Mouse (Mus musculus): ENCODE measurements around the gene Ralgapa2.

The Ralgapa2 gene

DNA sequence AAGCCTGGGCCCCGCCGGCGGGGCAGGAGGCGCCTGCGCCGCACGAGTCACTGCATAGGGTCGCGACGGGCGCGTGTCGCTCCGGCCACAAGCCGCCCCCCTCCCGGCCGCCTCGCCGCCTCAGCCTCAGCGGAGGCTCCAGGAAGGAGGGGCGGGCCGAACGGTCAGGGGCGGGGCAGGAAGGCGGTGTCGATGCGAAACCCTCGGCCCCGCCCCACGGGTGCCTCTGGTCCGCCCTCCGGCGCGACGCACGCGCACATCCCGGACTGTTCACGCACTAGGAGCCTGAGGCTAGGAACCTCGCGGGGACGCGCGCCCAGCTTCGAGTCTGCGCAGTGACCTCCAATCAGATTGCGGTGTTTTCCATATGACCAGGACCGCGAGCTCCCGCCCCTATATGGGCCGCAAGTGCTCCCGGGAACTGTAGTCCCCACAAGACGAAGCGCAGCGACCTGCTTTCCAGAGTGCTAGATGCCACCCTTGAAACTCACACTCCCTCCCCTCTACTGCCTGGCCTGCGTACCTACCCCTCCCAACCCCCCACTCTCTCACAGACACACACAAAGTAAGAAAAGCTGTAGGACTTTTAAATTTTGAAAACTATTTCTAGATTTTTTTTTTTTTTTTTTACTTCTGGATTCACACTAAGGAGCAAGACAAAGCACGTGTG is at the start of gene Ralgapa2:
Ralgapa2 (minus strand) TSS at position 434 of the 670 bp plus-strand sequence.
- DNase-seq: peak; percentile 99 to 100

DNA sequence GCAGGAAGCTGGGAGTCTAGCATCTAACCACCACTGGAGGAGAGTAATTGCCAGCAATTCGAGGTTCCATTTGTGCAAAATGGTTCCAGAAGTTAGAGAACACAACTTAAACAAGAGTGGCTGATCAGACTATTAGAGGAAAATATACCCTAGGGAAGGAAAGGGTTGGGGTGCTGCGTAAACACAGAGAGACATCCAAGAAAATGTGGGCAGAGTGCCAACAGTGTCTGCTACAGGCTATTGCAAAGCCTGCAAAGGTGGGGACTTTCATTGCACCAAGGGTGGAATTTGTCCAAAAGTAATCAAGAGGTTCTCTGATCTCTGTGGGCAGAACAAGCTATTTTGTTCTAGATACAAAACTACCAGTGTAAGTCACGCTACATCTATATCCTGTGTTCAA is 49.4 kb upstream of the Ralgapa2 start:
- DNase-seq: peak in 1 of 2 experiments; percentile 22

DNA sequence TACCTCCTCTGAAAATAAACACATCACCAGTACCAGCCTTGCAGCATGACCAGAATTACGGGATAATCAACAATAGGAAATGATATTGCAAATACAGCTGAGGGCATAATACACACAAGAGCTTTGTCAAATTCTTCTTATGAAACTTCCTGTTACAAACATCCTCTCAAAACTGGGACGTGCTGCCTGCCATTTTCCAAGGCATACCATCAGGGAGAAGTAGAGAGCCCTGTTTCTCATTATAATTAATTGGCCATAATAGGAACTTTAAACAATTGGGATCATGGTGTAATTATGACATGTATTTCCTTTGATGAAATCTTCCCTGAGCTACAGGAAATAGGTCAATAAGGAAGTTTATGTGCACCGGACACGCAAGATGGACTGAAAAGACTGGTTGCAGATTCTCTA is 48.5 kb upstream of the Ralgapa2 start:
- DNase-seq: no peak

DNA sequence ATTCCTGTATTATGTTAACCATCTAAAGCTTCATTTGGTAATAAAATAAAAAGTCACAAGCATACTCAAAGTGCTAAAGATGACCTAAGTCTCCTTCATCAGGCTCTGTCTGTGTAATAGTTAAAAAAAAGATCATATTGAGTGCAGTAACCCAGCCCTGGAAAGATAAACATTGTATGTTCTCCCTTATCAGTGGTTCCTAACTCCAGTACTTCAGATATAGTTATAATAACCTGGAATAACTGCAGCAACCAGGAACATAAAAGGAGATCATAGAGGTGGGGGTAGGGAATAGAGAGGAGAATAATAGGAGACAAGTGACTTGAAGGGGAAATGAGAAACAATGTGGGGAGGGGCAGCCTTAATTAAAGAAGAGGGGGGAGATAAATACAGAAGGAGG is 44.0 kb upstream of the Ralgapa2 start:
- no peak for DNase-seq

DNA sequence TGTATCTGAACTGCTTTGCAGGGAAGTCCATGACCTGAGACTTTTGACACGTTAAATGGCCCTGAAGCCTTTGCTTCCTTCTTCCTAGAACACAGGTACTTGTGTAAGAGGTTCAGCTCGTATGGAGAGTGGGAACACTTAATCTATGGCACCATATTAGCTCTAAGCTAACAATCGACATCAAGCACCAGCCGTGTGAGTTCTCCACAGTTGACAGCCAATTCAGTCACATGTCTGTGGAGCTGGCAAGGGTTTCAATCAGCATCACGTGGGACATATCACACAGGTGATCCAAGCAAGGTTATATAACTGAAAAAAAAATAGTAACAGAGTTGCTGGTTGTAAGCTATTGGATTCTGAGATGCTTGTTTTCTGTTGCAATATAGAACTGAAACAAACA is 43.2 kb upstream of the Ralgapa2 start:
- peak in 1 of 2 experiments; percentile 21 for DNase-seq

DNA sequence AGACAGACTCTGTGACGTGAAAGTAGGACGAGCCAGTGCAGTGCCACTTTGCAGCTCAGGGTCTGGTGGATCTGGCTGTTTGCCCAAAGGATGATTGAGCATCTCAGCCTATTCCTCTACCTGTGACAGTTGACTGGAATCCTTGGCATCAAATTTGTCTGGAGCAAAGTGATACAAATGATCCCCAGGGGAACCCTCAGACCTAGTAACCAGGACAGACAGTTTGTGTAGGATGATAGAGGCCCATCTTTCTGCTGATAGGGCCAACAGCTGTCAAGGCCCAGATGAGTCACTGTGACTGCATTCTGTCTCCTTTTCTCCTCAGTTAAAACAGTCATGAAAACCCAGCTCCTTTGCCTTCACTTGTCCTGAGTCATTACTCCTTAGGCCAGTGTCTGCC is 41.6 kb upstream of the Ralgapa2 start:
- no peak for DNase-seq

DNA sequence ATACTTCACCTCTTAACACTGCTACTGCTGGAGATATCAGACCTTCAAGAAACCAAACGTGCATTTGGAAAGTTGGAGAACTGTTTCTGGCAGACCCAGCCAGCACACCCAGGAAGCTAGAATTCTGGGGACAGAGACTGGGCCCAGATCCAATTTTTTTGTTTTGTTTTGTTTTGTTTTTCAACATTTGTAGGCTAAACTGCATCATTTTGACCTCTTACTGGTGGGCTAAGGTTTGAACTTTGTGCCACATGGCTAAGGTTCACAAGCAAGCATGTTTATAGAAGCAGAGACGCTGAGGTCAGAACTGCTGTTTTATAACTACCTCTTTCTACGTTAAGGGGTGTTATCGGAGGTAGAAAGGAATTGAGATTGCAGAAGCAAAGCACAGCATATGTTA is 39.7 kb upstream of the Ralgapa2 start:
- DNase-seq: peak in 1 of 2 experiments; percentile 44

DNA sequence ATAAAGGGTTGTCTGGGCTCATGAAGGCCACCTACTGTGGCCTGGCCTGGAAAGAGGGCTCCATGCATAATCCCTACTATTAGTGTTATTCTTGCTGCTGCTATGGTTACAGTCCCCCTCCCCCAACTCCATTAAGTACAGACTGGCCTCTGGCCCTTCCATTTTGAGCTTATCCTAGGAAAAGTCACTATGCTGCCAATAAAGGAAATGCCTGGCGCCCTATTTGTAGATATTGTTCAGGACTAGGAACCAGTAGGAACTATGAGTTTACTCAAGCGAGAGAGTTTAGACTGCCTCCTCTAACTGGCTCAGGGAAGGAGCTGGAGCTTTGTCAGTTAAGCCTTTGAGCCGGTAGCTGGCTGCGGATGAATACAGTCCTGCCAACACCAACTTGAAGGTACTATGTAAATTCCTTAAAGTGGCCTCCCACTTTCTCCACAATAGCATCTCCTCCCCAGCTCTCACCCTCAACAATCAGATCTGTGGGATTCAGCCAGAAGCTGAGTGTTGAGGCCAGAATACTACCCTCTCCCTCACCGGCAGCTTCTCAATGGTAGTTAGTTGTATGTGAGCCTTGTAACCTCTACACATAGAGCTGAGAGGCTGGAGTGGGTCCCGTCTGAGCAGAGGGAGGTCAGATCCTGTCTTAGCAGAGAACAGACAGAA is 37.1 kb upstream of the Ralgapa2 start:
- no peak for DNase-seq

DNA sequence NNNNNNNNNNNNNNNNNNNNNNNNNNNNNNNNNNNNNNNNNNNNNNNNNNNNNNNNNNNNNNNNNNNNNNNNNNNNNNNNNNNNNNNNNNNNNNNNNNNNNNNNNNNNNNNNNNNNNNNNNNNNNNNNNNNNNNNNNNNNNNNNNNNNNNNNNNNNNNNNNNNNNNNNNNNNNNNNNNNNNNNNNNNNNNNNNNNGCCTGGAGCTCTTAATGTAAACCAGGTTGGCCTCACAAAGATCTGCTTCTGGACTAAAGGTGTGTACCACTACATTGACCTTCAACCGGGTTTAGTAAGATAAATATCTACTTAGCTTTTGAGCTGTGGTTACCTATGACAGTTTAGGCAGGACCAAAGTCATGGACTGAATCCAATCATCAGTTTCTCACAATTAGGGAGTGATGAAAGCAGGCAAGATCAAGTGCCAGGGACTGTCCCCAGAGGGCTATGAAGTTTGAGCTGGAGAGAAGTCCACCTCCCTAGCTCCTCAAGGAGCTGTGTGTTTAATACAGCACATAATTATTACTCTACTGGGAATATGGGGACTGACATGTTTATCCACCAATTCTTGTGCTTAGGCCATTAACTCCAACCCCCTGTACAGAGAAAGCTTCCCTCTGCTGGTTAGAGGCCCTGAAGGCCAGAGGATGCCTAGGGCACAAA is 32.1 kb upstream of the Ralgapa2 start:
- no peak for DNase-seq

DNA sequence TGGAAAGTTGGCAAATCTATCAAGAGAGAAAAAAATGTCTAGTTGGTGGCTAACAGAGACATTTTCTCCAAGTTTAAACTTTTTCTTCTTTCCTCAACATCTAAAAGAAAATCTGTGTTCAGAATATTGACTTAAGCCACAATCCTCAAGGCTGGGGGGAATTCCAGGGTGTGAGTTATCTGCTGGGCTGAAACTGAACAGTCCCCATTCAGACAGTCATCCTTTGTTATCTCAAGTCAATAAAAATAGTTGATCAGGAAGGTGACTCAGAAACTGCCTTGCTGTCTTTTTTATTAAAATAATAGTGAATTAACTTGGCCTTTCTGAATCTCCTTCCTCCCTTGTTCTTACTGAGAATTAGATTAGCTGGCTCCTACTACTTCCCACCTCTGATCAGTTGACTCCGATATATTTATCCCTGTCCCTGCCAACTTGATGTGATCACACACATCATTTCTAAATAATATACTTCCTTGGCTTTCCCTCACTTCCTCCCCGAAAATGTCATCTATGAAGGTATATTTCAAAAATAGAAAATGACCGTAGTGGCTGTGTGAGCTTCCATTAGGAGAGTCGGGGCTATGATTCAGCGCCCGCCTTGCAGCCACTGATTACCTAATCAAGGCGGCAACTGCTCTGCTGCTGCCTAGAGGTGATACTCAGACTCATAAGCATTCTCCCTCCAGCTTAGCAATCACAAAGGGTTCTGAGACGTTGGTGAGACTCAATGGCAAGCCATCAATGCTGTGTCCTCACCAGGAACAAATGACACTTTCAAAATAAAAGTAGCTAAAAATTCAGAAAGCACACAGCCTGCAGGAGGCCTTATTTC is 21.2 kb upstream of the Ralgapa2 start:
- no peak for DNase-seq

DNA sequence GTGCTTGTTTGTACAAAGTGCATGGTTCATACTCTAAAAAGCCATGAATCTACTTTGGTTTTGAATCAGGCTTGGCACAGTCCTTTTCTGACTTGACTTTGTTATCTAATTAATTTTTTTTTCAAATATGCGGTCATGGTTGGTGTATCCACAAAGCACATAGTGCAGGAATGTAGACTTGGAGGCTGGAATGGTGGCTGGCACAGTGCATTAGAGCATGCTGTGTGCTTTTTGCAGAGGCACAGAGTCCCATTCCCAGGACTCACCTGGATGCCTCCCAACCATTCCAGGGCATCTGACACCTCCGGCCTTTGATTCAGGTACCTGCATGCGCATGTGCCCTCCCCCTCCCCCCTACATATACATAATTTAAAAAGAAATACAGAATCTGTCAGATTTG is 20.3 kb upstream of the Ralgapa2 start:
- no peak for DNase-seq

DNA sequence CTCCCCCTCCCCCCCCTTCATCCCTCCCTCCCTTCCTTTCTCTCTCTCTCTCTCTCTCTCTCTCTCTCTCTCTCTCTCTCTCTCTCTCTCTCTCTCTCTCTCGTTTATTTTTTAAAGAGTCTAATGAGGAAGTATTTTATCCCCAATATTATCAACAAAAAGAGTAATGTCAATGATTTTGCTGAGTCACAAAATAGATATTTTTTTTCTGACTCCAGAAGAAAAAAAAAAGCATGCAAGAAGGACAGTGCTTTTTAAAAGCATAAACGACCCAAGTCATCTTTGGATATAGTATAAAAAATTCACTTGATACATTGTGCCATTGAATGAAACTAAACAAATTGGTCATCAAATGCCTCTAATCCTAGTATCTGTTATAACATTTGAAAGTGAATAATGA is 13.3 kb upstream of the Ralgapa2 start:
- DNase-seq: no peak

DNA sequence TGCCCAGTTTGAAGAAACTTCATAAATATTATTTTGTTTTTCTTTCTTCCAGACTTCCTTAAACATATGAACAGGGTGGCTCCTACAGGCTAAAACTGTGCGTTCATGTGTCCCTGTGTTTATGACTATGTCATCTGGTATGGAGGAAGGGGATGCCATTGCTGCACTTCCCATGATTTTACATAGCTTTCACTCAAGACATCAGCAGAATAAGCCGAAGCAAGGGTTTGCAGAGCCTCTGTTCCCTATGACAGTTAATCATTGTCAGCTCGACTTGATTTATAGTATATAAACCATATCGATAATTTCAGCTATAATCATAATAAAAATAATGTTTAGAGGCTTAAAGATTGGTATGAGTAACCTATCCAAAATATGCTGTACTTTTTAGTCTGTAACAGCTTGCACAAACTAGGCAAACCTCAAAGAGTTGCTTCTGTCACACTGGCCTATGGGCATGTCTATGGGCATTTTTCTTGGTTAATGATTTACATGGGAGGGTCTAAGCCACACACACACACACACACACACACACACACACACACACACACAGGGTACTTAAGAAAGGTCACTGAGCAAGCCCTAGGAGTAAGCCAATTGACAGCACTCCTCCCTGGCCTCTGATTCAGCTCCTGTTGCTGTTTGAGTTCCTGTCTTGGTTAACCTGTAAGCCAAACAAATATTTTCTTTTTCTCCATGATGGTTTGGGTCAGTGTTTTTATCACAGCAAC is 12.7 kb upstream of the Ralgapa2 start:
- DNase-seq: peak; percentile 63 to 80

DNA sequence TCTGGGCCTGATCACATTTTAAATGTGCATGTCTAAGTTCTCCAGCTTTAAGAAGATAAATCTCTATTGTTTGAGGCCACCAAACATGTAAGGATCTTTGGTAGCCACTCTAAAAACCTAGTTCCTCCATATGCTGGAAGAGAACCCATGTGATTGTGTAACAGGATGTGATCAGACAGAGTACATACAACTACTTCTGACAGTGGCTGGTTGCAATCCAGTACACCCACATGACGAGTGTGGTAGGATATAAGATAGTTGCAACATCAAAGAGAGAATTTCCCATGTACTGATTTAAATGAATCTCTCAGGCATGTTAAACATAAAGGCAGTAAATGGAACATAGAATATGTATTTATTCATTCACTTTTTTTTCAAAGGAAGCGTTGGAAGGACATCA is 4.8 kb upstream of the Ralgapa2 start:
- no peak for DNase-seq

DNA sequence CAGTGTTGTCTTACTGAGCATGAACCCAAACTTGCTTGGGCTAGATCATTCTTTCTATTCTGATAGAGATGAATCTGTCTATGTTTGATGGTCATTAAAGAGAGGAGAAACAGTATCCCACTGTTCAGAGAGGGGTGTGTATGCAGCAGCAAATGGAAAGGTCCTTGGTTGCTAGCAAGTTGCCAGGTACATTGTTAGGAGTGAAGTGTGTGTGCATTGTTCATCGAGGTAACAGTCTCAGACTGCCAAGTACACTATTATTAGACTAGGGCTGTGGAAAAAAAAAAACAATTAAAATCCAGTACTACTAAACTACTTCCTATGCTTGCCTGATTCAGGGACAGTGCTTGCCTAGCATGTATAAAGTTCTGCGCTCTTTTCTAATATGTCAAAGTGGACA is 2.9 kb upstream of the Ralgapa2 start:
- DNase-seq: no peak

DNA sequence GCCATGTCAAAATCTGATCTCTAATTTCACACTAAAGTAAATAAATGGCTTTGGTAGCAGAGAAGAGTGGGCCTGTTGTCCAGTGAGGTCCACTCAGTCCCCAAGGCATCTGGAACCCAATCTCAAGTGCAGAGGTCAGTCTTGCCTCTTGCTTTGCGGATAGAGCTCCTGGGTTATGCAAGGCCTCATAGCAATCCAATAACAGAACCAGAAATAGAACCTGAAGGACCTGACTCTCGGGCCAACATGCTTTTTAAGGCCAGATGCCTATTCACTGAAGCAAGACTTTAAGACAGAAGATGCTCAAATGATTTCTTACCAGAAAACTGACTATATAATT is 407 bp upstream of the Ralgapa2 start:
- peak; percentile 7 to 41 for DNase-seq

DNA sequence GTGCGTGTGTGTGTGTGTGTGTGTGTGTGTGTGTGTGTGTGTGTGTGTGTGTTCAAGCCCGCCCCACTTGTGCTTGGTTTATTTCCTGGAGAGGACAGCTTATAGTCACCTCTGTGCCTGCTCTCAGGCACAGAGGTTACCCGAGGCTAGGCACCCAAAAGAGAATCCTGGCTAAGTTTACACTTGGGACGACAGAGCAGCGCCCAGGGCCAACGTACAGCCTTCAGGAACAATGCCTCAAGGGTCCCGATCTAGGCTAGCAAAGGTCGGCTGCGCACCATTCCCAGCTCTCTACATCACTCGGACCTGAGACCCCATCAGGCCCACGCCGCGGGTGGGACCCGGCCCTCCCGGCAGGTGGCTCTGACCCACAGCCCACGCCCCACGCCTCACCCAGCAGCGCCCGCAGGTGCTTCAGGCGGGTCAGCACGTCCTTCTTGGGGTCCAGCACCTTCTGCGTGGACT is 711 bp downstream of the Ralgapa2 start:
- peak in 1 of 2 experiments; percentile 20 for DNase-seq

DNA sequence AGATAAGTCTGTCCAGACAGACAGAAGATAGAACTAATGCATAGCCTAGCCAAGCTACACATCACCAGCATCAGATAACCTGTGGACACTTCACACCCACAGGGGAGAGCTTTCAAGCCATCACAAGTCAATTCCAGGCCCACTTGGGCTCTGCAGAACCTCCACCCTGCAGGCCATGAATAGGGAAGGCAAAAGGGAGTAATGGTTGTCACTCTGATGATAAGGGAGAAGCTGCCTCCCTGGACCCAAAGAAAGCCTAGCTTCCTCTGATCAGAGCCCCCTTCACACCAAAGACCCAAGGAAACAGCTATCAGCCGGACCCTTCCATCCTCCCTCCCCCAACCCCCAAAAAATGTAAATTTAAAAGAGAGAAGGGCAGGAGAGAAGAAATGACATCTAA is 1.4 kb downstream of the Ralgapa2 start:
- DNase-seq: no peak

DNA sequence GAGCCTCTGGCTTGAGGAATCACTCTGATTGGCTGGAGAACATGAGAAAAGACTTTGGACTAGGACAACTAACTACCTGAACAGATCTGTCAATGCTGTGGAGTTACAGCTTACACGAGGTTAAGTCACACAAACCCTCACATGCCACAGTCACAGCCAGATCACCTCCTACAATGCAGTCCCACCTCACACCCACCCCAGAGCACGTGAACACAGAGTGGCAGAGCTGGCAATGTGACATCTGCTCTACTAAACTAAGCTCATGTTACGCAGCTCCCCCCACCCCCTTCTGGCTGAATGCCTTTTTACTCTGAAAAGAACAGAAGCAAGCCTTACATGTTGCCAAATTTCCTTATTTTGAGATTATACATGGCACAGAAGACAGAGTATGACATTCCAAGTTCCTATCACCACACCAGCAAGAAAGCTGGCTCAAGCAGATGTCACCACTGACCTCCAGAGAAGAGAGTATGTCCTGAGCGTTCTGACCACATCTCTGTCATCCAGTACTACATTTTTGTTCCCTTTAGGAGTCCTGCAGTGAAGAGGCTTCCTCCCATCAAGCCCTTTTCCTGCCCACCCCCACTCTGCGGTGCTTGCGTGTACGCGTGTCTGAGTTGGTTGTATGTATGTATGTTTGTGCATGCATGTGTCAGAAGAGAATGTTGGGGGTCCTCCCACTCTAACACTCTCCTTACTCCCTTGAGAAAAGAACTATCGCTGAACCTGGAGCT is 9.4 kb downstream of the Ralgapa2 start:
- peak; percentile 50 to 82 for DNase-seq

DNA sequence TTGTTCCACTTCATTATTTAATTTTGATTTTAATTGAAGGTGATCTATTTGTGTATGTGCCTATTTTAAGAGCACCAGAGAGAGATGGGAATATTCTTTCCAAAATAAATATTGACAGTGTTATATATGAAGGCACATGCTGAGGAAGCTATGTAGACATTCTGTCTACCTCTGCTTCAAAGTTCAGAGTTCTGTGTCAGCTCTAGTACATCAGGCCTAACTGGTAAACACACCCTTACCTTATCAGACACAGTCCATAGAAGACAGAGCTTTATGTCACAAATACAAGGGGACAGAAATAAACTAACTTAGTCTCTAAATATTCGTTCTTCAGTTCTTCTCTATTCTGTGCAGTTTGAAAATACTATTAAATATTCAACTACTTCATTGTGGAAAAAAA is 12.1 kb downstream of the Ralgapa2 start:
- no peak for DNase-seq

DNA sequence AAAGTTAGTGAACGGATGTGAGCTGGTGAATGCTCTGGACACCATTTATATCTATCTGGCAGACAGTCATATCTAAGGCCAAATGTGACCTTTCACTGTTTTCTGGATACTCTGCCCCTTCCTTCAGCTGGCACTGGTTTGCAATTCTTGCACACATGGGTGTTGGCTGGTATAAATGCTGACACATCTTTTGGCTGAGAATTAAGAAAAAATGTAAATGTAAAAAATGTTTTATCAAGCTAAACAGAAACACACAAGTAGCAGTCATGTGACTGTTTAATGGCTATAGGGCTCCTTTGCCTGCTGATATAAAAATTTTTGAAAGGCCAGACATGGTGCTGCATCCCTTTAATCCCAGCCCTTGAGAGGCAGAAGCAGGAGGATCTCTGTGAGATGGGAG is 13.0 kb downstream of the Ralgapa2 start:
- DNase-seq: no peak

DNA sequence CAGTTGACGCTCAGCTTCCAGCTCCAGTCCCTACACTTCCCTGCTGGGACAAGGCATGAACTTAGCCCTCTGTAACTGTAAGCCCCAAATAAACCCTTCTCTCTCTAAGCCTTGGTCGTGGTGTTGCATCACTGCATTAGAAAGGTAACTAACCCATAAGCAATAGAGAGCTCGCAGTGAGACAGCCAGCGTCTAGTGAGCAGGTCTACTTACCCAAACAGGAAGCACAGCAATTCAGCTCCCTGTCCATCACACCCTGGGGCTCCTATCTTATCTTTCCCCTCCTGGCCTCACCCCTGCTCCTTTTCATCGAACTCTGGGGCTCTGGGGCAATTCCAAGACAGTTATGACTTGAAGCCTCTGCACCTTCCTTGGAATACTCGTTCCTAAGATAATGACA is 13.8 kb downstream of the Ralgapa2 start:
- DNase-seq: no peak

Data from kidney, postnatal 25 days (tissue).